Mouse (Mus musculus): ENCODE results near the gene Fgfr2. TPM values are rescaled to one million over a fixed set of nuclear protein-coding genes. Genes with fewer than 3 reads are reported as not detected.
A peak's percentile ranks its signal among the peaks of the same experiment; 100 is the strongest.

Gene Fgfr2
- polyA plus RNA-seq, 1 experiment, result 1.7 TPM

- Histone ChIP-seq H3K79me2 (ENCODE audit: control insufficient read depth, insufficient read depth) (no peaks in the 10 kb centered on the region), H3K4me3 (ENCODE audit: insufficient read depth, poor library complexity, severe bottlenecking) (no peak overlapping the region), H3K79me3 (ENCODE audit: low read depth) (no peaks in the 10 kb centered on the region), H3ac (ENCODE audit: control insufficient read depth, insufficient read length, low read depth) (no peak overlapping the region), H3K36me3 (ENCODE audit: control insufficient read depth, insufficient read depth) (no peaks in the 10 kb centered on the region), H3K27me3 (ENCODE audit: control insufficient read depth, insufficient read depth, insufficient read length) (peaks cover 7% of the 10 kb centered on the region)
- TF ChIP-seq FOSL1 (IDR thresholded peaks at IDR 0.05; ENCODE audit: insufficient read depth, low read length, poor library complexity, severe bottlenecking) (no peak), MYOG (IDR thresholded peaks at IDR 0.05; ENCODE audit: control insufficient read depth, extremely low read depth, insufficient read length) (no peak), MYOD1 (IDR thresholded peaks at IDR 0.05; ENCODE audit: control insufficient read depth, insufficient read length, low read depth) (no peak), USF1 (IDR thresholded peaks at IDR 0.05; ENCODE audit: low read depth) (no peak), CTCF (IDR thresholded peaks at IDR 0.05; ENCODE audit: control insufficient read depth, insufficient read depth, insufficient read length) (no peak), MAX (IDR thresholded peaks at IDR 0.05) (no peak), CEBPB (IDR thresholded peaks at IDR 0.05; ENCODE audit: low read depth) (no peak)
Observed at GRCm38 (mm10) chr7:132172220-132172619, 950.9 kb downstream of the Fgfr2 start.

GRCm38 (mm10) chr7:132171716-132172115 is 951.4 kb downstream of the Fgfr2 start:
- H3K4me3 ChIP-seq (ENCODE audit: insufficient read depth, poor library complexity, severe bottlenecking), result no peak overlapping the region
- H3K79me2 ChIP-seq (ENCODE audit: control insufficient read depth, insufficient read depth), result no peaks in the 10 kb centered on the region
- no peaks in the 10 kb centered on the region for H3K79me3 ChIP-seq (ENCODE audit: low read depth)
- H3ac ChIP-seq (ENCODE audit: control insufficient read depth, insufficient read length, low read depth), result no peak overlapping the region
- peaks cover 7% of the 10 kb centered on the region for H3K27me3 ChIP-seq (ENCODE audit: control insufficient read depth, insufficient read depth, insufficient read length)
- H3K36me3 ChIP-seq (ENCODE audit: control insufficient read depth, insufficient read depth), result no peaks in the 10 kb centered on the region
- no peak for TF ChIP-seq USF1 (IDR thresholded peaks at IDR 0.05; ENCODE audit: low read depth)
- no peak for TF ChIP-seq MAX (IDR thresholded peaks at IDR 0.05)
- TF ChIP-seq MYOG (IDR thresholded peaks at IDR 0.05; ENCODE audit: control insufficient read depth, extremely low read depth, insufficient read length), result no peak
- no peak for TF ChIP-seq MYOD1 (IDR thresholded peaks at IDR 0.05; ENCODE audit: control insufficient read depth, insufficient read length, low read depth)
- no peak for TF ChIP-seq CEBPB (IDR thresholded peaks at IDR 0.05; ENCODE audit: low read depth)
- TF ChIP-seq FOSL1 (IDR thresholded peaks at IDR 0.05; ENCODE audit: insufficient read depth, low read length, poor library complexity, severe bottlenecking), result no peak
- TF ChIP-seq CTCF (IDR thresholded peaks at IDR 0.05; ENCODE audit: control insufficient read depth, insufficient read depth, insufficient read length), result no peak

GRCm38 (mm10) chr7:132169419-132170169 is 953.6 kb downstream of the Fgfr2 start:
- TF ChIP-seq FOSL1 (IDR thresholded peaks at IDR 0.05; ENCODE audit: insufficient read depth, low read length, poor library complexity, severe bottlenecking), result no peak
- peak; percentile 15 for TF ChIP-seq CEBPB (IDR thresholded peaks at IDR 0.05; ENCODE audit: low read depth)

GRCm38 (mm10) chr7:132167239-132167638 is 955.9 kb downstream of the Fgfr2 start:
- Histone ChIP-seq H3K79me3 (ENCODE audit: low read depth) (no peaks in the 10 kb centered on the region), H3K36me3 (ENCODE audit: control insufficient read depth, insufficient read depth) (no peaks in the 10 kb centered on the region), H3ac (ENCODE audit: control insufficient read depth, insufficient read length, low read depth) (no peak overlapping the region), H3K4me3 (ENCODE audit: insufficient read depth, poor library complexity, severe bottlenecking) (no peak overlapping the region), H3K27me3 (ENCODE audit: control insufficient read depth, insufficient read depth, insufficient read length) (peaks cover 14% of the 10 kb centered on the region), H3K79me2 (ENCODE audit: control insufficient read depth, insufficient read depth) (no peaks in the 10 kb centered on the region)
- TF ChIP-seq USF1 (IDR thresholded peaks at IDR 0.05; ENCODE audit: low read depth), result no peak

More at GRCm38 (mm10) chr7:132169419-132170169, 953.6 kb downstream of the Fgfr2 start:
- Histone ChIP-seq H3K36me3 (ENCODE audit: control insufficient read depth, insufficient read depth) (no peaks in the 10 kb centered on the region), H3K27me3 (ENCODE audit: control insufficient read depth, insufficient read depth, insufficient read length) (peaks cover 12% of the 10 kb centered on the region), H3K4me3 (ENCODE audit: insufficient read depth, poor library complexity, severe bottlenecking) (no peak overlapping the region), H3K79me3 (ENCODE audit: low read depth) (no peaks in the 10 kb centered on the region), H3K79me2 (ENCODE audit: control insufficient read depth, insufficient read depth) (no peaks in the 10 kb centered on the region), H3ac (ENCODE audit: control insufficient read depth, insufficient read length, low read depth) (no peak overlapping the region)

- TF ChIP-seq CEBPB (IDR thresholded peaks at IDR 0.05; ENCODE audit: low read depth) (no peak), MYOG (IDR thresholded peaks at IDR 0.05; ENCODE audit: control insufficient read depth, extremely low read depth, insufficient read length) (no peak), CTCF (IDR thresholded peaks at IDR 0.05; ENCODE audit: control insufficient read depth, insufficient read depth, insufficient read length) (no peak), MAX (IDR thresholded peaks at IDR 0.05) (no peak), USF1 (IDR thresholded peaks at IDR 0.05; ENCODE audit: low read depth) (no peak), MYOD1 (IDR thresholded peaks at IDR 0.05; ENCODE audit: control insufficient read depth, insufficient read length, low read depth) (no peak), FOSL1 (IDR thresholded peaks at IDR 0.05; ENCODE audit: insufficient read depth, low read length, poor library complexity, severe bottlenecking) (no peak)
- no peak overlapping the region for H3K4me3 ChIP-seq (ENCODE audit: insufficient read depth, poor library complexity, severe bottlenecking)
- no peaks in the 10 kb centered on the region for H3K79me2 ChIP-seq (ENCODE audit: control insufficient read depth, insufficient read depth)
Observed at GRCm38 (mm10) chr7:132162254-132162653, 960.9 kb downstream of the Fgfr2 start.

GRCm38 (mm10) chr7:132158321-132159025 is 964.7 kb downstream of the Fgfr2 start:
- Histone ChIP-seq H3K4me3 (ENCODE audit: insufficient read depth, poor library complexity, severe bottlenecking) (no peak overlapping the region), H3K79me3 (ENCODE audit: low read depth) (no peaks in the 10 kb centered on the region), H3K36me3 (ENCODE audit: control insufficient read depth, insufficient read depth) (no peaks in the 10 kb centered on the region), H3K27me3 (ENCODE audit: control insufficient read depth, insufficient read depth, insufficient read length) (peaks cover 57% of the 10 kb centered on the region), H3K79me2 (ENCODE audit: control insufficient read depth, insufficient read depth) (no peaks in the 10 kb centered on the region), H3ac (ENCODE audit: control insufficient read depth, insufficient read length, low read depth) (no peak overlapping the region)
- no peak for TF ChIP-seq CTCF (IDR thresholded peaks at IDR 0.05; ENCODE audit: control insufficient read depth, insufficient read depth, insufficient read length)
- no peak for TF ChIP-seq CEBPB (IDR thresholded peaks at IDR 0.05; ENCODE audit: low read depth)
- no peak for TF ChIP-seq MAX (IDR thresholded peaks at IDR 0.05)
- no peak for TF ChIP-seq MYOG (IDR thresholded peaks at IDR 0.05; ENCODE audit: control insufficient read depth, extremely low read depth, insufficient read length)
- no peak for TF ChIP-seq USF1 (IDR thresholded peaks at IDR 0.05; ENCODE audit: low read depth)
- no peak for TF ChIP-seq MYOD1 (IDR thresholded peaks at IDR 0.05; ENCODE audit: control insufficient read depth, insufficient read length, low read depth)
- no peak for TF ChIP-seq FOSL1 (IDR thresholded peaks at IDR 0.05; ENCODE audit: insufficient read depth, low read length, poor library complexity, severe bottlenecking)

More at GRCm38 (mm10) chr7:132162254-132162653, 960.9 kb downstream of the Fgfr2 start:
- H3K79me3 ChIP-seq (ENCODE audit: low read depth), result no peaks in the 10 kb centered on the region
- peaks cover 32% of the 10 kb centered on the region for H3K27me3 ChIP-seq (ENCODE audit: control insufficient read depth, insufficient read depth, insufficient read length)
- no peaks in the 10 kb centered on the region for H3K36me3 ChIP-seq (ENCODE audit: control insufficient read depth, insufficient read depth)
- H3ac ChIP-seq (ENCODE audit: control insufficient read depth, insufficient read length, low read depth), result no peak overlapping the region
